ENCODE assay signal across 8 mouse cellular contexts in the genomic region with DNA sequence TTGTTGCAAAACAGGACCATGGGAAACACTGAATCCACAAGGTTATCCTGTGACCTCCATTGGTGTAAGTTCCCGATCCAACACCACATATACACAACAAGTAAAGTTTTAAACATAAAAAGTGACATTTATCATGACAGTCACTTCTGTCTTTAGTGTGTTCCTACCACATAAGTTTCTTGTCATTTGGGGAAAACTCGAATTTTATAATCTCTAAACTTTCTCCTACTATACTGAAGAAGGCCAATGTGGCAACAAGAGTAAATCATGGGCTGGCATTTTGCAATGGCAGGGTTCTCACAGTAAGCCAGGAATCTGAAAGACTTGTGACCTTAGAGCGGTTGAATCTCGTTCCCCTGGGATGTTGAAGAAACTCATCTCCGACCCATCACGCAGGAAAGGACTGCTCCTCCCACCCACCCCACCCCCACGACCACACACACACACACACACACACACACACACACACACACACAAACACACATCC. TPM values are rescaled to one million over a fixed set of nuclear protein-coding genes. Genes with fewer than 3 reads are reported as not detected.
A peak's percentile ranks its signal among the peaks of the same experiment; 100 is the strongest.
DNase-seq lines count a peak whose midpoint lies in the region; ATAC-seq and TF ChIP-seq lines count a peak whose summit lies in the region.

No protein-coding gene starts in this region.

- H3K27ac ChIP-seq in kidney, embryonic 14.5 days (ENCODE audit: low read depth, low read length) = no peak overlapping the region
- H3K27ac ChIP-seq in bone marrow, adult 2 months (ENCODE audit: control insufficient read depth, insufficient read depth, low read depth, low read length, poor library complexity) = no peak overlapping the region; the same call in 1 of the 2 replicates
- H3K27ac ChIP-seq in hindbrain, embryonic 15.5 days (replicated peaks) = peak overlapping the region; percentile 80; the same call in 1 of the 2 replicates
- H3K27ac ChIP-seq in midbrain, embryonic 16.5 days (ENCODE audit: low read length) = peak overlapping the region; percentile 59; the same call in 1 of the 2 replicates

- WGBS in kidney, embryonic 14.5 days = 16% methylated on average over 7 of the region's 7 CpGs
- WGBS in bone marrow, adult 2 months = 19% methylated on average over 7 of the region's 7 CpGs
- 18% methylated on average over 7 of the region's 7 CpGs for WGBS in hindbrain, embryonic 15.5 days
- WGBS in midbrain, embryonic 16.5 days = 22% methylated on average over 6 of the region's 7 CpGs

- H3K27me3 ChIP-seq in kidney, embryonic 14.5 days (ENCODE audit: control insufficient read depth, insufficient read depth, low read length) = no peaks in the 10 kb centered on the region
- H3K27me3 ChIP-seq in hindbrain, embryonic 15.5 days = no peaks in the 10 kb centered on the region
- no peaks in the 10 kb centered on the region for H3K27me3 ChIP-seq in midbrain, embryonic 16.5 days (ENCODE audit: control insufficient read depth, insufficient read depth, low read depth, low read length)

- intact Hi-C loops in left cerebral cortex, postnatal 36 days (cut with DNase I) = loop anchor here (5.0 kb wide), 2 partner anchors 52 to 97 kb away; a partner anchor contains a TSS

- peaks cover 3% of the 10 kb centered on the region; the same call in 1 of the 2 replicates for H3K4me1 ChIP-seq in kidney, embryonic 14.5 days (ENCODE audit: control insufficient read depth, insufficient read depth, low read length)
- no peaks in the 10 kb centered on the region; the same call in 1 of the 2 replicates for H3K4me1 ChIP-seq in bone marrow, adult 2 months (ENCODE audit: control insufficient read depth, insufficient read depth, low read length)
- H3K4me1 ChIP-seq in hindbrain, embryonic 15.5 days (replicated peaks) = peaks cover 28% of the 10 kb centered on the region; the same call in 1 of the 2 replicates
- H3K4me1 ChIP-seq in midbrain, embryonic 16.5 days (ENCODE audit: control insufficient read depth, insufficient read depth, low read length) = peaks cover 5% of the 10 kb centered on the region; the same call in 1 of the 2 replicates

- no peak for DNase-seq in kidney, postnatal 25 days
- no peak for DNase-seq in left cerebral cortex, postnatal 36 days (ENCODE audit: low spot score in 2 of 2)
- DNase-seq in left cerebral cortex, adult 11 months (ENCODE audit: low spot score) = no peak

- no peak for TF ChIP-seq CTCF in bone marrow, adult 2 months (IDR thresholded peaks at IDR 0.05; ENCODE audit: control insufficient read depth, insufficient read depth, low read length)

- no peaks in the 10 kb centered on the region for H3K9me3 ChIP-seq in kidney, embryonic 14.5 days (ENCODE audit: control insufficient read depth, low read length)
- H3K9me3 ChIP-seq in hindbrain, embryonic 15.5 days = no peaks in the 10 kb centered on the region
- H3K9me3 ChIP-seq in midbrain, embryonic 16.5 days (replicated peaks; ENCODE audit: control insufficient read depth, low read length, poor library complexity, severe bottlenecking) = no peaks in the 10 kb centered on the region

- H3K4me3 ChIP-seq in kidney, embryonic 14.5 days (ENCODE audit: low read length) = peak overlapping the region; percentile 81
- peak overlapping the region; percentile 89 for H3K4me3 ChIP-seq in bone marrow, adult 2 months (replicated peaks; ENCODE audit: control insufficient read depth, low read depth, low read length)
- peak overlapping the region; percentile 84 for H3K4me3 ChIP-seq in hindbrain, embryonic 15.5 days
- peak overlapping the region; percentile 60 for H3K4me3 ChIP-seq in midbrain, embryonic 16.5 days (ENCODE audit: low read depth, low read length)

- H3K36me3 ChIP-seq in kidney, embryonic 14.5 days (ENCODE audit: control insufficient read depth, insufficient read depth, low read length) = peaks cover 12% of the 10 kb centered on the region; the same call in 1 of the 2 replicates
- peaks cover 4% of the 10 kb centered on the region for H3K36me3 ChIP-seq in hindbrain, embryonic 15.5 days
- no peaks in the 10 kb centered on the region; the same call in 1 of the 2 replicates for H3K36me3 ChIP-seq in midbrain, embryonic 16.5 days (ENCODE audit: control insufficient read depth, insufficient read depth, low read length)

- TF ChIP-seq POLR2A in bone marrow, adult 2 months (IDR thresholded peaks at IDR 0.05; ENCODE audit: borderline replicate concordance, control insufficient read depth, low read depth, low read length) = no peak

- no peak; the same call in 1 of the 2 replicates for ATAC-seq in kidney, embryonic 14.5 days (ENCODE audit: low FRiP score, low TSS enrichment)
- ATAC-seq in hindbrain, embryonic 15.5 days (ENCODE audit: low FRiP score, low read depth) = no peak
- no peak for ATAC-seq in midbrain, embryonic 16.5 days
- no peak for ATAC-seq in inflammation-experienced regulatory T-cells, adult 6 months

- H3K4me2 ChIP-seq in kidney, embryonic 14.5 days (replicated peaks; ENCODE audit: low read depth, low read length) = peak overlapping the region; percentile 82
- H3K4me2 ChIP-seq in hindbrain, embryonic 15.5 days = peak overlapping the region; percentile 80
- H3K4me2 ChIP-seq in midbrain, embryonic 16.5 days (ENCODE audit: low read length) = peak overlapping the region; percentile 71

- peak overlapping the region; percentile 73 for H3K9ac ChIP-seq in kidney, embryonic 14.5 days (ENCODE audit: low read depth, low read length)
- peak overlapping the region; percentile 75 for H3K9ac ChIP-seq in hindbrain, embryonic 15.5 days
- peak overlapping the region; percentile 64 for H3K9ac ChIP-seq in midbrain, embryonic 16.5 days (ENCODE audit: low read depth, low read length)

RNA-seq across cellular contexts. Expression of a gene that starts 12.8 kb away (rescaled TPM):
- polyA plus RNA-seq in kidney, embryonic 14.5 days (2014; fragmentation: Nextera tagmentation; extraction: Ambion mirVana) = 74.1 and 84.3 TPM in 2 replicates
- polyA plus RNA-seq in bone marrow, adult 2 months (2011; ENCODE audit: insufficient read depth, insufficient read length, low replicate concordance, missing spikeins) = 14.3 and 36.3 TPM in 2 replicates
- 49.3 and 51.2 TPM in 2 replicates for polyA plus RNA-seq in hindbrain, embryonic 15.5 days (2015; fragmentation: Nextera tagmentation; extraction: Ambion mirVana)
- polyA plus RNA-seq in midbrain, embryonic 16.5 days (2015; fragmentation: Nextera tagmentation; extraction: Ambion mirVana) = 48.1 and 49.5 TPM in 2 replicates
- 10 to 100 TPM; 20.2 to 20.9 TPM for total RNA-seq in left cerebral cortex, postnatal 36 days (2021)
- polyA plus RNA-seq in inflammation-experienced regulatory T-cells, adult 6 months (2017; shearing (Covaris generic)) = 10 to 100 TPM; 64.3 to 74.6 (median 72.9) TPM

RNA-seq across cellular contexts. Expression of a gene that starts 12.9 kb away (rescaled TPM):
- 36.9 and 40.8 TPM in 2 replicates for polyA plus RNA-seq in kidney, embryonic 14.5 days (2014; fragmentation: Nextera tagmentation; extraction: Ambion mirVana)
- polyA plus RNA-seq in bone marrow, adult 2 months (2011; ENCODE audit: insufficient read depth, insufficient read length, low replicate concordance, missing spikeins) = 21.1 and 44.7 TPM in 2 replicates
- 44.6 and 45.4 TPM in 2 replicates for polyA plus RNA-seq in hindbrain, embryonic 15.5 days (2015; fragmentation: Nextera tagmentation; extraction: Ambion mirVana)
- polyA plus RNA-seq in midbrain, embryonic 16.5 days (2015; fragmentation: Nextera tagmentation; extraction: Ambion mirVana) = 51.9 and 55.7 TPM in 2 replicates
- 10 to 100 TPM; 27.3 to 36.6 TPM for total RNA-seq in left cerebral cortex, postnatal 36 days (2021)
- polyA plus RNA-seq in inflammation-experienced regulatory T-cells, adult 6 months (2017; shearing (Covaris generic)) = 10 to 100 TPM; 73.7 to 85.7 (median 82.6) TPM

RNA-seq across cellular contexts. Expression of a gene that starts 52.5 kb away (rescaled TPM):
- 0.16 and 0.18 TPM in 2 replicates for polyA plus RNA-seq in kidney, embryonic 14.5 days (2014; fragmentation: Nextera tagmentation; extraction: Ambion mirVana)
- polyA plus RNA-seq in bone marrow, adult 2 months (2011; ENCODE audit: insufficient read depth, insufficient read length, low replicate concordance, missing spikeins) = 1.1 and 4.9 TPM in 2 replicates
- polyA plus RNA-seq in hindbrain, embryonic 15.5 days (2015; fragmentation: Nextera tagmentation; extraction: Ambion mirVana) = 0.21 and 0.22 TPM in 2 replicates
- 0.16 and 0.25 TPM in 2 replicates for polyA plus RNA-seq in midbrain, embryonic 16.5 days (2015; fragmentation: Nextera tagmentation; extraction: Ambion mirVana)
- total RNA-seq in left cerebral cortex, postnatal 36 days (2021) = under 1 TPM in 1 of 2 experiments, not detected in 1; 0.12 TPM
- 10 to 100 TPM; 36.9 to 59.8 (median 48.1) TPM for polyA plus RNA-seq in inflammation-experienced regulatory T-cells, adult 6 months (2017; shearing (Covaris generic))

RNA-seq across cellular contexts. Expression of a gene that starts 54.0 kb away (rescaled TPM):
- 49.4 and 63.7 TPM in 2 replicates for polyA plus RNA-seq in kidney, embryonic 14.5 days (2014; fragmentation: Nextera tagmentation; extraction: Ambion mirVana)
- polyA plus RNA-seq in bone marrow, adult 2 months (2011; ENCODE audit: insufficient read depth, insufficient read length, low replicate concordance, missing spikeins) = 20.5 and 71.3 TPM in 2 replicates
- 27.6 and 30.7 TPM in 2 replicates for polyA plus RNA-seq in hindbrain, embryonic 15.5 days (2015; fragmentation: Nextera tagmentation; extraction: Ambion mirVana)
- 25.3 and 28.9 TPM in 2 replicates for polyA plus RNA-seq in midbrain, embryonic 16.5 days (2015; fragmentation: Nextera tagmentation; extraction: Ambion mirVana)
- 10 to 100 TPM; 12.4 to 17.5 TPM for total RNA-seq in left cerebral cortex, postnatal 36 days (2021)
- 100 to 1,000 TPM in 1 of 3 experiments, 10 to 100 TPM in 2; 73.9 to 103 (median 83.1) TPM for polyA plus RNA-seq in inflammation-experienced regulatory T-cells, adult 6 months (2017; shearing (Covaris generic))

Comparison
In these comparisons a context has a peak if more than half of its experiments do, and no peak if none do; other contexts are left out.
1. H3K27ac ChIP-seq: peak in hindbrain, embryonic 15.5 days (single experiment) and midbrain, embryonic 16.5 days (single experiment); none in kidney, embryonic 14.5 days (single experiment) and bone marrow, adult 2 months (single experiment).
2. Peak in every context shown above with its lines, with median percentiles within 50 percentile points of each other: H3K4me2 ChIP-seq, H3K4me3 ChIP-seq and H3K9ac ChIP-seq.